Mouse (Mus musculus) lung, postnatal 0 days (tissue): ENCODE measurements at regions not wholly inside any gene's neighbourhood (a gene's known extent, or its start where the extent isn't known, plus 50 kb on each side); places are given as distances from the start of the nearest gene placed in this dataset.
"Not testable (repeated sequence)": the region's sequence is repeated elsewhere in the genome, so short reads cannot be mapped to it uniquely, and the experiment has no call there.

Source experiments
- ATAC-seq: fragments of 200-750 bp; cut with Nextera tagmentation; 2 replicates; pipeline ENCODE4 v1.8.0; 2017; ENCODE audit warnings: moderate library complexity
- DNase-seq: peaks from one replicate; pipeline ENCODE4 v3.0.0-alpha.2; 2016; ENCODE audit warnings: low spot score
- H3K27ac ChIP-seq: fragments of 300-500 bp; sonication (generic); 2 replicates; pipeline ENCODE4 v1.5.1; 2014; ENCODE audit warnings: antibody characterized with exemption, mild to moderate bottlenecking, low read length, mixed read lengths
- H3K27me3 ChIP-seq: fragments of 300-500 bp; sonication (generic); replicated peaks from 2 replicates; pipeline ENCODE4 v1.6.1; 2014; ENCODE audit warnings: low read length, mixed read lengths; ENCODE audit not compliant: insufficient read depth
- H3K36me3 ChIP-seq: fragments of 300-500 bp; sonication (generic); 2 replicates; pipeline ENCODE4 v1.6.1; 2014; ENCODE audit warnings: low read length, mixed read lengths; ENCODE audit not compliant: insufficient read depth
- H3K4me1 ChIP-seq: fragments of 300-500 bp; sonication (generic); 2 replicates; pipeline ENCODE4 v1.6.1; 2014; ENCODE audit warnings: antibody characterized with exemption, low read depth, low read length, mixed read lengths; ENCODE audit not compliant: insufficient read depth
- H3K4me2 ChIP-seq: fragments of 300-500 bp; sonication (generic); replicated peaks from 2 replicates; pipeline ENCODE4 v1.6.1; 2014; ENCODE audit warnings: low read depth, mild to moderate bottlenecking, low read length, moderate library complexity, mixed read lengths
- H3K4me3 ChIP-seq: fragments of 300-500 bp; sonication (generic); 2 replicates; pipeline ENCODE4 v1.5.1; 2014; ENCODE audit warnings: low read depth, low read length
- H3K9ac ChIP-seq: fragments of 300-500 bp; sonication (generic); replicated peaks from 2 replicates; pipeline ENCODE4 v1.6.1; 2014; ENCODE audit warnings: low read depth, mild to moderate bottlenecking
- H3K9me3 ChIP-seq: fragments of 300-500 bp; sonication (generic); 2 replicates; pipeline ENCODE4 v1.6.1; 2016; ENCODE audit warnings: low read length, mixed read lengths
- CTCF ChIP-seq: IDR thresholded peaks from 2 replicates; pipeline ENCODE4 v1.5.1; 2016; ENCODE audit warnings: antibody characterized with exemption, mild to moderate bottlenecking
- EP300 ChIP-seq: IDR thresholded peaks from 2 replicates; pipeline ENCODE4 v1.6.1; 2016; ENCODE audit warnings: antibody characterized with exemption, mild to moderate bottlenecking, control low read depth
- WGBS: fragments of 180-500 bp; shearing (Covaris S2); extraction: QIAGEN DNeasy Blood & Tissue Kit; methylation state at CpG from one replicate; pipeline ENCODE4 v1.1.7; 2014; 5-methylcytosine and 5-hydroxymethylcytosine counted together

- no peaks in the 10 kb centered on the region for H3K36me3 ChIP-seq
- H3K9me3 ChIP-seq, result no peaks in the 10 kb centered on the region
- no peaks in the 10 kb centered on the region for H3K27me3 ChIP-seq
- no peaks in the 10 kb centered on the region for H3K4me1 ChIP-seq
- no peak overlapping the region for H3K4me2 ChIP-seq
- no peak overlapping the region for H3K9ac ChIP-seq
- ATAC-seq (no peak), DNase-seq (no peak)
- TF ChIP-seq CTCF (no peak), EP300 (no peak)
- no peak overlapping the region for H3K4me3 ChIP-seq
- no peak overlapping the region for H3K27ac ChIP-seq
- WGBS, result 65% methylated on average over 7 of the region's 7 CpGs
Observed at GRCm38 (mm10) chr17:4526466-4526865, 467.7 kb upstream of the Arid1b start.

GRCm38 (mm10) chr17:4532126-4532525 lies 462.0 kb upstream of the Arid1b start:
- Histone ChIP-seq H3K4me3 (no peak overlapping the region), H3K4me1 (no peaks in the 10 kb centered on the region), H3K4me2 (no peak overlapping the region), H3K36me3 (no peaks in the 10 kb centered on the region), H3K9me3 (no peaks in the 10 kb centered on the region), H3K27me3 (no peaks in the 10 kb centered on the region), H3K27ac (no peak overlapping the region), H3K9ac (no peak overlapping the region)
- DNase-seq (no peak), ATAC-seq (no peak)
- no peak for TF ChIP-seq CTCF
- TF ChIP-seq EP300, result no peak
- WGBS, result 78% methylated on average over 2 of the region's 2 CpGs

GRCm38 (mm10) chr17:4540435-4540834 lies 453.7 kb upstream of the Arid1b start:
- H3K4me2 ChIP-seq, result no peak overlapping the region
- H3K27me3 ChIP-seq, result no peaks in the 10 kb centered on the region
- WGBS, result 79% methylated on average over 2 of the region's 2 CpGs
- H3K36me3 ChIP-seq, result no peaks in the 10 kb centered on the region
- ATAC-seq, result no peak
- H3K9me3 ChIP-seq, result no peaks in the 10 kb centered on the region
- no peak overlapping the region for H3K9ac ChIP-seq
- H3K4me1 ChIP-seq, result no peaks in the 10 kb centered on the region
- no peak for TF ChIP-seq EP300
- no peak for TF ChIP-seq CTCF
- no peak for DNase-seq
- H3K4me3 ChIP-seq, result no peak overlapping the region
- no peak overlapping the region for H3K27ac ChIP-seq

GRCm38 (mm10) chr17:4541020-4541743 lies 452.9 kb upstream of the Arid1b start:
- H3K4me2 ChIP-seq, result no peak overlapping the region
- no peaks in the 10 kb centered on the region for H3K27me3 ChIP-seq
- WGBS, result 41% methylated on average over 7 of the region's 7 CpGs
- no peak overlapping the region for H3K9ac ChIP-seq
- no peaks in the 10 kb centered on the region for H3K4me1 ChIP-seq
- H3K27ac ChIP-seq, result no peak overlapping the region
- no peaks in the 10 kb centered on the region for H3K36me3 ChIP-seq
- no peak for DNase-seq
- TF ChIP-seq EP300, result no peak
- TF ChIP-seq CTCF, result no peak
- no peak for ATAC-seq
- no peak overlapping the region for H3K4me3 ChIP-seq
- no peaks in the 10 kb centered on the region for H3K9me3 ChIP-seq

GRCm38 (mm10) chr17:4546579-4546978 lies 447.6 kb upstream of the Arid1b start:
- TF ChIP-seq EP300 (no peak), CTCF (no peak)
- DNase-seq, result no peak
- H3K9ac ChIP-seq, result no peak overlapping the region
- H3K27me3 ChIP-seq, result no peaks in the 10 kb centered on the region
- H3K36me3 ChIP-seq, result no peaks in the 10 kb centered on the region
- H3K27ac ChIP-seq, result no peak overlapping the region
- H3K4me1 ChIP-seq, result no peaks in the 10 kb centered on the region
- no peak for ATAC-seq
- no peak overlapping the region for H3K4me3 ChIP-seq
- no peaks in the 10 kb centered on the region for H3K9me3 ChIP-seq
- WGBS, result 48% methylated on average over 2 of the region's 2 CpGs
- no peak overlapping the region for H3K4me2 ChIP-seq

- H3K4me2 ChIP-seq, H3K9ac ChIP-seq, H3K36me3 ChIP-seq, ATAC-seq, H3K27me3 ChIP-seq, DNase-seq, H3K27ac ChIP-seq, H3K9me3 ChIP-seq, H3K4me3 ChIP-seq, H3K4me1 ChIP-seq: not testable (repeated sequence)
- WGBS, result 86% methylated on average over 4 of the region's 4 CpGs
Observed at GRCm38 (mm10) chr17:4553026-4553425, 441.1 kb upstream of the Arid1b start.

GRCm38 (mm10) chr17:4563641-4564040 lies 430.5 kb upstream of the Arid1b start:
- TF ChIP-seq CTCF, result no peak
- no peak for TF ChIP-seq EP300
- Histone ChIP-seq H3K9ac (no peak overlapping the region), H3K27ac (no peak overlapping the region), H3K4me3 (no peak overlapping the region), H3K4me1 (no peaks in the 10 kb centered on the region), H3K36me3 (no peaks in the 10 kb centered on the region), H3K4me2 (no peak overlapping the region), H3K27me3 (no peaks in the 10 kb centered on the region), H3K9me3 (no peaks in the 10 kb centered on the region)
- DNase-seq, result no peak
- ATAC-seq, result no peak
- WGBS, result 38% methylated on average over 3 of the region's 3 CpGs
